Mouse (Mus musculus) intestine, postnatal 0 days (tissue): ENCODE measurements around the gene Lamp1. TPM values are rescaled to one million over a fixed set of nuclear protein-coding genes. Genes with fewer than 3 reads are reported as not detected.

Experiments used
- ATAC-seq: fragments of 200-750 bp; cut with Nextera tagmentation; 2 replicates; pipeline ENCODE4 v1.8.0; 2017; ENCODE audit warnings: mild to moderate bottlenecking, moderate TSS enrichment, moderate library complexity
- H3K27ac ChIP-seq: fragments of 300-500 bp; sonication (generic); 2 replicates; pipeline ENCODE4 v1.5.1; 2014; ENCODE audit warnings: mild to moderate bottlenecking, low read depth, low read length, moderate library complexity
- H3K27me3 ChIP-seq: fragments of 300-500 bp; sonication (generic); replicated peaks from 2 replicates; pipeline ENCODE4 v1.6.1; 2014; ENCODE audit warnings: low read length, mixed read lengths; ENCODE audit not compliant: control insufficient read depth, insufficient read depth
- H3K36me3 ChIP-seq: fragments of 300-500 bp; sonication (generic); 2 replicates; pipeline ENCODE4 v1.6.1; 2014; ENCODE audit warnings: mild to moderate bottlenecking, moderate library complexity; ENCODE audit not compliant: control insufficient read depth, insufficient read depth
- H3K4me1 ChIP-seq: fragments of 300-500 bp; sonication (generic); replicated peaks from 2 replicates; pipeline ENCODE4 v1.6.1; 2014; ENCODE audit warnings: antibody characterized with exemption, low read length, mixed read lengths; ENCODE audit not compliant: control insufficient read depth, insufficient read depth
- H3K4me2 ChIP-seq: fragments of 300-500 bp; sonication (generic); replicated peaks from 2 replicates; pipeline ENCODE4 v1.6.1; 2014; ENCODE audit warnings: low read depth, mild to moderate bottlenecking, moderate library complexity
- H3K4me3 ChIP-seq: fragments of 300-500 bp; sonication (generic); 2 replicates; pipeline ENCODE4 v1.5.1; 2014; ENCODE audit warnings: low read depth, low read length
- H3K9ac ChIP-seq: fragments of 300-500 bp; sonication (generic); 2 replicates; pipeline ENCODE4 v1.6.1; 2014; ENCODE audit warnings: mild to moderate bottlenecking, low read depth, low read length
- H3K9me3 ChIP-seq: fragments of 300-500 bp; sonication (generic); 2 replicates; pipeline ENCODE4 v1.6.1; 2016; ENCODE audit warnings: mixed run types; ENCODE audit not compliant: control insufficient read depth
- CTCF ChIP-seq: sonication (generic); IDR thresholded peaks from 2 replicates; pipeline ENCODE4 v1.5.1; 2016; ENCODE audit warnings: low read depth, mild to moderate bottlenecking, control low read depth, antibody characterized with exemption, moderate library complexity
- WGBS: fragments of 180-500 bp; shearing (Covaris S2); extraction: QIAGEN DNeasy Blood & Tissue Kit; methylation state at CpG from one replicate; pipeline ENCODE4 v1.1.7; 2014; 5-methylcytosine and 5-hydroxymethylcytosine counted together
- polyA plus RNA-seq: library from polyadenylated mRNA; unstranded; fragments of >200 nt; fragmentation: Nextera tagmentation; extraction: Ambion mirVana; gene quantifications from 2 replicates; pipeline ENCODE4 v1.2.1, GENCODE M21; 2015

Gene Lamp1
- 847 and 854 TPM in 2 replicates for polyA plus RNA-seq

DNA sequence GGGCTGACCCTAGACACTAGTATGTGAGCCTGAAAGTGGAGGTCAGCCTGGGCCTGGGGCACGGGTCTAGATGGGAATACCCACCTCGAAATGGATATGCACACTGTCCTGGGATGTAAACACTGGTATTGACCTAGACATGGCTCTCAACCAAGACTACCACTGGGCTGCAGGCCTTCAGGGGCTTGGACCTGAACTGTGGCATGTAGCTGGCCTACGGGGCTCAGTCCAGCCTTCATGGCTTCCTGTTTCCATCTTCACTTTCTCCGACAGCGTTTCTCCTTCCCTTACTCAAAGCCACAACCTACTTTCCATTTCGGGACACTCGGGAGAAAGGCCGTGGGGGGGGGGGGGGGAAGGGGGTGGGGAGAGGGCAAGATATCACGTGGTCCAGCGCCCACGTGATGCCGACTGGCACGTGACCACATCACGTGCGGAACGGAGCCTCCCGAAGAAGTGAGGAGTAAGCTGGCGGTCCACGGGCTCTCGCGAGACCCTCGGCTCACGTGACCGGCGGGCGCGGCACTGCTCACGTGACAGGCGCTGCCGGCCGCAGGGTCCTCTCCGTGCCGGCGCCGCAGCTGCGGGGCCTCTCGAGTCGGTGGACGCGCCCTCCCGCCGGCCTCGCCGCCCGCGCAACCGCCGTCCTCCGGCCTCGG is at the start of gene Lamp1:
Lamp1 (plus strand) TSS at position 444 of the 659 bp plus-strand sequence.
- Histone ChIP-seq H3K27ac (peak within 1 kb of the TSS; percentile 96), H3K4me1 (no peaks in the 10 kb centered on the region), H3K4me2 (peak within 1 kb of the TSS; percentile 89), H3K9me3 (no peaks in the 10 kb centered on the region), H3K27me3 (no peaks in the 10 kb centered on the region), H3K36me3 (peaks cover 3% of the 10 kb centered on the region; the same call in 1 of the 2 replicates), H3K9ac (peak within 1 kb of the TSS; percentile 100), H3K4me3 (peak within 1 kb of the TSS; percentile 98)
- peak; percentile 90 for ATAC-seq
- whole genome bisulfite sequencing: under 1% methylated on average over 32 of the region's 50 CpGs
- no peak for TF ChIP-seq CTCF

DNA sequence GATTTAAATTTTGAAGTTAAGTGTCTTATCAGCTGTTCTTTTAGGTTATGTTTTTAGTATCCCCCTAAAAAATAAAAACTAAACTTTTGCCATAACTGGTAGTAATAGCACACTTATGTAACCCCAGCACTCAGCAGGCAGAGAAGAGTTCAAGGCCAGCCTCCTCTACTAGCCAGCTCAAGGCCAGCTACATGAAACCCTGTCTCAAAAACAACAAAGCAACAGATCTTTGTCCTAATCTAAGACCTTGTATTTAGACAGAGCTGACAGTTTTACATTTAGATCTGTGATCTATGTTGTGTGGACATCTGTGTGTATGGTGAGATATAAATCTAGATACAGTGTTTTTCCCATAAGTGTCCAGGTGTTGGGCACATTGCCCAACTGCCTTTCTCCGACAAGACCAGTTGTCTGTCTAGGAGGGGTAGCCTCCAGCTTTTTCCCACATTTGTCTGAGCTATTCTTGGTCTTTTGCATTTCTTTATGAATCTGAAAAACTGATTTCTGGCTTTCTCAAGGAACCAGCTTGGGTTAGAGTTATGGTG is 49.5 kb upstream of the Lamp1 start:
- ATAC-seq: no peak
- WGBS: 32% methylated on average over 1 of the region's 1 CpGs
- H3K36me3 ChIP-seq: peaks cover 19% of the 10 kb centered on the region; the same call in 1 of the 2 replicates

DNA sequence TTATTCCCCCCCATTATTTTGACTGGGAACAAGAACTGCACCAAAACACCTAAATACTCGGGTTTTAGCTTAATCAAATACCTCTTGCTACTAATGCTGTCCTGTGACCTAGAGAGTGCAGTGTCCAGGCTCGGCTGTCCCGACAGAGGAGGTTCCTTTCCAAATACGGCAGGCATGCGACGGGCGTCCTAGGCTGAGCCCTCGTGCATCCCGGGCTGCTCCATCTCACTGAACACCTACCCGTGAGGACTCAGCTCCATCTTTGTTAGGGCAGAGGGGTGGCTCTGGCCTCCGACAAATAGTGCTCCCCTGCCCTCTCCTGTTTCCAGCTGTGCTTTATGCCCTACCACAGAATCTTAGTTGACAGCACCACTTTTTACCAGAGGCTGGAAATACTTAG is 47.0 kb upstream of the Lamp1 start:
- no peak overlapping the region for H3K9ac ChIP-seq
- no peak overlapping the region for H3K4me3 ChIP-seq
- H3K36me3 ChIP-seq: peaks cover 25% of the 10 kb centered on the region
- H3K27ac ChIP-seq: no peak overlapping the region
- H3K4me1 ChIP-seq: no peaks in the 10 kb centered on the region
- no peak for ATAC-seq
- H3K4me2 ChIP-seq: no peak overlapping the region
- no peaks in the 10 kb centered on the region for H3K27me3 ChIP-seq
- TF ChIP-seq CTCF: no peak
- H3K9me3 ChIP-seq: no peaks in the 10 kb centered on the region
- WGBS: 82% methylated on average over 11 of the region's 11 CpGs

More for the DNA sequence above, 49.5 kb upstream of the Lamp1 start:
- Histone ChIP-seq H3K9me3 (no peaks in the 10 kb centered on the region), H3K9ac (no peak overlapping the region), H3K27me3 (no peaks in the 10 kb centered on the region), H3K27ac (no peak overlapping the region), H3K4me1 (no peaks in the 10 kb centered on the region), H3K4me2 (no peak overlapping the region), H3K4me3 (no peak overlapping the region)
- no peak for TF ChIP-seq CTCF

DNA sequence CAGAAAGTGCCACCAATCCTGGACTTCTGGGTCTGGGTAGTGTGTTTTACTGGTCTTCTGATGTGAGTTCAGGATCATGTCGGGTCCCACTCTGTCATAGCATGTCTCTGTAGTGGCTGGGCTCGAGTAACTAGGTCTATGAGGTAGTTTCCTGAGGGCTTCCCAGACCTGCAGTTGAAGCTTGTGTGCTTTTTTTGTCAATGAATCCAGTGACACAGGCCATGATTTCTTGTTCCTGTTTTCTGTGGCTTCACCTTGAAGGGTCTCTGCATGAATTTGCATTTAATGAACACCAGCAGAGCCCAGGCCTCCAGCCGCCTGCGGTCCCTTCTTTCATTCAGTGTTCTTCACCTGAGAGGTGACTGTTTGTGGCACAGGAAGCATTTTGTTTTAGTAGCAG is 45.7 kb upstream of the Lamp1 start:
- no peaks in the 10 kb centered on the region for H3K27me3 ChIP-seq
- no peak for TF ChIP-seq CTCF
- 94% methylated on average over 4 of the region's 4 CpGs for WGBS
- peaks cover 34% of the 10 kb centered on the region for H3K36me3 ChIP-seq
- no peaks in the 10 kb centered on the region for H3K9me3 ChIP-seq
- no peak overlapping the region for H3K4me3 ChIP-seq
- no peak overlapping the region for H3K9ac ChIP-seq
- no peak for ATAC-seq
- H3K4me2 ChIP-seq: no peak overlapping the region
- no peak overlapping the region for H3K27ac ChIP-seq
- H3K4me1 ChIP-seq: no peaks in the 10 kb centered on the region

DNA sequence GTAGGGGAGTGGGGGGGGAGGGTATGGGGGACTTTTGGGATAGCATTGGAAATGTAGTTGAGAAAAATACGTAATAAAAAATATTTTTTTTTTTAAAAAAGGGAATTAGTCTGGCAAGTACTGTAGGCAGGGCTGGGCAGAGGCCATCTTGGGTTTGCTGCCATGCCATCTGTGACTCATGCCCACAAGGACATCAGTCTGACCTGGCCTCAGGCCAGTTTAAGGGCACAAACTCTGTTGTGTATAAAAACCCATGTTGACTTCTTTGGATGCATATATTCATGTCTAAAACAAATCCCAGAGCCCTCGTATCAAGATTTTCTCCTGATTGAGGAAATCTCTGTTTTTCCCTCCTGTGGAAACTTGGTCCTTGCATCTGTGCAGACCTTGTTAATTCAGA is 41.9 kb upstream of the Lamp1 start:
- Histone ChIP-seq H3K27me3 (no peaks in the 10 kb centered on the region), H3K4me3 (no peak overlapping the region), H3K27ac (no peak overlapping the region), H3K36me3 (peaks cover 52% of the 10 kb centered on the region), H3K9ac (no peak overlapping the region), H3K9me3 (no peaks in the 10 kb centered on the region), H3K4me2 (no peak overlapping the region), H3K4me1 (no peaks in the 10 kb centered on the region)
- no peak for ATAC-seq
- 94% methylated on average over 2 of the region's 2 CpGs for WGBS
- no peak for TF ChIP-seq CTCF

DNA sequence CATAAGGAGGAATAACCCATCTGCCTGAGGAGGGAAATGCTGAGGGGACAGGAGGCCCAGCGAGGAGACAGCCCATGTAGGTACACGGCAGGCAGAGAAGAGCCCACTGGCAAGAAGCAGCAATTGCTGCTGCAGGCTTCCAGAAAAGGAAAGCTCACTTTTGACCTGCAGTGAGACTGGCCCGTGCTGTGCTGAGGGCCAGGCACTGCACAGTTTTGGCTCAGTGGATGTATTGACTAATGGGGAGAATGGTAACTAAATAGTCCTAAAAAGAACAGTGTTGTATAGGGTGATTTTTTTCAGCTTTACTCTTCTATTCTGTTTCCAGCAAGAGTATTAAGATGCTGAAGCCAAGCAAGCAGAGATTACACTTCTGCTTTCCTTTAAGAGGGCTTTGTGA is 40.4 kb upstream of the Lamp1 start:
- Histone ChIP-seq H3K9ac (no peak overlapping the region), H3K4me3 (no peak overlapping the region), H3K27me3 (no peaks in the 10 kb centered on the region), H3K36me3 (peaks cover 50% of the 10 kb centered on the region), H3K4me2 (no peak overlapping the region), H3K4me1 (no peaks in the 10 kb centered on the region), H3K27ac (no peak overlapping the region), H3K9me3 (no peaks in the 10 kb centered on the region)
- 81% methylated on average over 3 of the region's 3 CpGs for WGBS
- no peak for ATAC-seq
- TF ChIP-seq CTCF: no peak
